Comparison of ENCODE assay signal across 32 mouse cellular contexts in the genomic region with DNA sequence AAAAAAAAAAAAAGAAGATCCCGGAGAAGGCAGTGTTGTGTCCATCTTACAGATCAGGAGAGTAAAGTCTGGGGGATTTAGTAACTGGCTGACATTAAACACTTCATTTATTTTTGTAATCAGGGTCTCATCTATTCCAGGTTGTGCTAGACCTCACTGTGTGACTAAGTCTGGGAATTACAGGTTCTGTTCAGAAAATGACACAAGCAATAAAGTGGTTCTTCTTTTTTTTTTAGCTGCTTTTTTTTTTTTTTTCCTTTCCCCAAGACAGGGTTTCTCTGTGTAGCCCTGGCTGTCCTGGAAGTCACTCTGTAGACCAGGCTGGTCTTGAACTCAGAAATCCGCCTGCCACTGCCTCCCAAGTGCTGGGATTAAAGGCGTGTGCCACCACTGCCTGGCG. TPM values are rescaled to one million over a fixed set of nuclear protein-coding genes. Genes with fewer than 3 reads are reported as not detected.
"Had no signal": no experiment of that assay in that cellular context is flagged by ENCODE, and none has a peak within 500 bp of the region (broad histone marks: within the 10 kb centered on the region; RNA-seq: fewer than 3 reads in every experiment).

No protein-coding gene starts in this region.

RNA-seq across cellular contexts. Expression of gene Scgb1a1, which starts 35.8 kb away (rescaled TPM):
- total RNA-seq: heart, postnatal 36 days; heart, postnatal 4 days; hematopoietic stem cell, adult 5-6 weeks; hindbrain, postnatal 0 days; layer of hippocampus, adult 18-20 months; layer of hippocampus, adult 2 months; layer of hippocampus, adult 8-10 months; layer of hippocampus, postnatal 10 days; layer of hippocampus, postnatal 14 days; layer of hippocampus, postnatal 25 days; layer of hippocampus, postnatal 36 days; left cerebral cortex, adult 18-20 months; left cerebral cortex, adult 2 months had no signal
- polyA plus RNA-seq: heart, embryonic 10.5 days; heart, embryonic 11.5 days; heart, embryonic 12.5 days; heart, embryonic 13.5 days; heart, embryonic 14.5 days; hindbrain, embryonic 10.5 days; hindbrain, embryonic 11.5 days; hindbrain, embryonic 12.5 days; hindbrain, embryonic 13.5 days; hindbrain, embryonic 14.5 days; hindbrain, embryonic 15.5 days; hindbrain, embryonic 16.5 days; hindbrain, postnatal 0 days; inflammation-experienced regulatory T-cells, adult 6 months; intestine, embryonic 15.5 days; intestine, embryonic 16.5 days; intestine, postnatal 0 days; kidney, embryonic 14.5 days; kidney, embryonic 15.5 days; kidney, postnatal 0 days had no signal
